Mouse (Mus musculus) heart, adult 2 months (tissue): ENCODE results near the gene Ncaph2. TPM values are rescaled to one million over a fixed set of nuclear protein-coding genes. Genes with fewer than 3 reads are reported as not detected.
A peak's percentile ranks its signal among the peaks of the same experiment; 100 is the strongest.

Experiments used
- DNase-seq, 2 experiments: peaks; one replicate each; pipeline ENCODE4 v3.0.0; 2021
- H3K27ac ChIP-seq: fragments of 200-600 bp; 2 replicates; pipeline ENCODE4 v1.8.1; 2022
- H3K27me3 ChIP-seq: fragments of 200-500 bp; 2 replicates; pipeline ENCODE4 v1.6.1; 2012; ENCODE audit warnings: mild to moderate bottlenecking, low read length, inconsistent platforms, mixed read lengths; ENCODE audit not compliant: control insufficient read depth, insufficient read depth
- H3K36me3 ChIP-seq: fragments of 200-500 bp; 2 replicates; pipeline ENCODE4 v1.6.1; 2012; ENCODE audit warnings: low read length, inconsistent platforms; ENCODE audit not compliant: control insufficient read depth, insufficient read depth
- H3K4me1 ChIP-seq: fragments of 200-500 bp; 2 replicates; pipeline ENCODE4 v1.6.1; 2011; ENCODE audit warnings: low read length; ENCODE audit not compliant: control insufficient read depth, insufficient read depth
- H3K4me3 ChIP-seq: fragments of 200-600 bp; 2 replicates; pipeline ENCODE4 v1.8.1; 2022
- H3K79me2 ChIP-seq: fragments of 200-500 bp; replicated peaks from 2 replicates; pipeline ENCODE4 v1.6.1; 2012; ENCODE audit warnings: mild to moderate bottlenecking, inconsistent platforms, low read length, moderate library complexity, mixed read lengths; ENCODE audit not compliant: control insufficient read depth, insufficient read depth
- H3K9ac ChIP-seq: fragments of 200-500 bp; 2 replicates; pipeline ENCODE4 v1.6.1; 2012; ENCODE audit warnings: low read depth, mild to moderate bottlenecking, control low read depth, inconsistent platforms, low read length, mixed read lengths
- CTCF ChIP-seq: fragments of 200-600 bp; IDR thresholded peaks from 2 replicates; pipeline ENCODE4 v1.8.1; 2022; ENCODE audit warnings: antibody characterized with exemption, mild to moderate bottlenecking, moderate library complexity
- EP300 ChIP-seq: fragments of 200-500 bp; IDR thresholded peaks from 2 replicates; pipeline ENCODE4 v1.6.1; 2011; ENCODE audit warnings: low read depth, low read length, control low read depth; ENCODE audit not compliant: insufficient read depth
- POLR2A ChIP-seq: fragments of 200-500 bp; IDR thresholded peaks from 2 replicates; pipeline ENCODE4 v1.6.1; 2011; ENCODE audit warnings: mild to moderate bottlenecking, low read depth, low read length, control low read depth; ENCODE audit not compliant: insufficient read depth
- WGBS: fragments of 180-500 bp; shearing (Covaris S2); methylation state at CpG from one replicate; pipeline ENCODE4 v1.1.7; 2018; 5-methylcytosine and 5-hydroxymethylcytosine counted together
- intact Hi-C: fragments of 180-260 bp; cut with DNase I; formaldehyde crosslinking; loops from one replicate; pipeline ENCODE4 v1.15.1; 2025
- long read RNA-seq: library from polyadenylated mRNA; stranded (forward); transcript quantifications from one replicate; pipeline ENCODE4 v2.0.0, GENCODE M21; 2021
- polyA plus RNA-seq: library from polyadenylated mRNA; depleted of rRNA; stranded (reverse); fragments of >200 nt; gene quantifications from 2 replicates; pipeline ENCODE4 v1.2.3, GENCODE M21; 2012; rRNA removed
- total RNA-seq, 2 experiments: library from RNA; stranded (reverse); gene quantifications; 2 replicates each; pipeline ENCODE4 v1.2.3; 2021

The Ncaph2 gene
- total RNA-seq, result 10 to 100 TPM; 49.3 to 55.7 TPM
- 69.9 and 70.0 TPM in 2 replicates for polyA plus RNA-seq
- long read RNA-seq, transcript Ncaph2-202 (20 exons, 3,299 nt), result major isoform, 35 of 69 reads
- long read RNA-seq, transcript Ncaph2-201 (20 exons, 3,223 nt), result minor isoform, 6 of 69 reads
- long read RNA-seq, transcript Ncaph2-203 (20 exons, 3,302 nt), result minor isoform, 5 of 69 reads
- long read RNA-seq, transcript Ncaph2-209 (20 exons, 3,255 nt), result minor isoform, 7 of 69 reads
- long read RNA-seq, partial matches to known transcripts, result 9 of 69 reads
- long read RNA-seq, other reads (novel, unspliced or antisense), result 7 of 69 reads

- H3K27ac ChIP-seq, result peak within 1 kb of the TSS; percentile 90
- TF ChIP-seq POLR2A (peak; percentile 57), EP300 (0 out of 2 replicates have a peak, but pooled peaks have one; percentile 33), CTCF (no peak)
- intact Hi-C loops, result loop anchor here (2.0 kb wide), 2 partner anchors 17 to 41 kb away; partner anchors contain the start of genes Sbf1 and Sco2
- peak within 1 kb of the TSS; percentile 95 for H3K9ac ChIP-seq
- H3K27me3 ChIP-seq, result no peaks in the 10 kb centered on the region
- under 1% methylated on average over 64 of the region's 64 CpGs for WGBS
- H3K4me3 ChIP-seq, result peak within 1 kb of the TSS; percentile 97
- peaks cover 3% of the 10 kb centered on the region for H3K79me2 ChIP-seq
- DNase-seq, result peak; percentile 95 to 98
- H3K4me1 ChIP-seq, result peaks cover 7% of the 10 kb centered on the region
- H3K36me3 ChIP-seq, result no peaks in the 10 kb centered on the region; the same call in 1 of the 2 replicates
Measured at GRCm38 (mm10) chr15:89355241-89356187, at the start of gene Ncaph2, which contains the start of gene Lmf2. Gene Ncaph2 (plus strand): TSS chr15:89355719. Gene Lmf2 (minus strand): TSS chr15:89355659.

GRCm38 (mm10) chr15:89305966-89306365, 49.6 kb upstream of the Ncaph2 start:
- no peaks in the 10 kb centered on the region for H3K36me3 ChIP-seq
- intact Hi-C loops, result no loop called here
- H3K4me1 ChIP-seq, result peaks cover 13% of the 10 kb centered on the region
- peaks cover 3% of the 10 kb centered on the region for H3K79me2 ChIP-seq
- DNase-seq, result no peak
- H3K27ac ChIP-seq, result no peak overlapping the region
- 62% methylated on average over 1 of the region's 1 CpGs for WGBS
- no peaks in the 10 kb centered on the region for H3K27me3 ChIP-seq
- no peak overlapping the region for H3K9ac ChIP-seq
- no peak for TF ChIP-seq CTCF
- TF ChIP-seq EP300, result no peak
- TF ChIP-seq POLR2A, result no peak
- H3K4me3 ChIP-seq, result no peak overlapping the region

GRCm38 (mm10) chr15:89307461-89307860, 48.1 kb upstream of the Ncaph2 start:
- H3K4me1 ChIP-seq, result peaks cover 17% of the 10 kb centered on the region
- peaks cover 7% of the 10 kb centered on the region for H3K79me2 ChIP-seq
- no peaks in the 10 kb centered on the region for H3K36me3 ChIP-seq
- WGBS, result 72% methylated on average over 13 of the region's 13 CpGs
- H3K27ac ChIP-seq, result no peak overlapping the region
- no peak for DNase-seq
- no peak overlapping the region for H3K4me3 ChIP-seq
- H3K9ac ChIP-seq, result no peak overlapping the region
- intact Hi-C loops, result no loop called here
- no peaks in the 10 kb centered on the region for H3K27me3 ChIP-seq
- TF ChIP-seq POLR2A (no peak), CTCF (no peak)

- intact Hi-C loops, result no loop called here
- peaks cover 22% of the 10 kb centered on the region for H3K4me1 ChIP-seq
- WGBS, result 65% methylated on average over 7 of the region's 7 CpGs
Measured at GRCm38 (mm10) chr15:89308406-89309139, 46.9 kb upstream of the Ncaph2 start.

GRCm38 (mm10) chr15:89309962-89310498, 45.5 kb upstream of the Ncaph2 start:
- Histone ChIP-seq H3K4me3 (no peak overlapping the region), H3K79me2 (peaks cover 22% of the 10 kb centered on the region), H3K27me3 (no peaks in the 10 kb centered on the region), H3K4me1 (peaks cover 27% of the 10 kb centered on the region), H3K36me3 (no peaks in the 10 kb centered on the region), H3K9ac (no peak overlapping the region), H3K27ac (no peak overlapping the region)
- DNase-seq, result peak in 1 of 2 experiments; percentile 45
- TF ChIP-seq CTCF (no peak), POLR2A (no peak), EP300 (no peak)
- intact Hi-C loops, result no loop called here
- 18% methylated on average over 6 of the region's 6 CpGs for WGBS

More at GRCm38 (mm10) chr15:89308406-89309139, 46.9 kb upstream of the Ncaph2 start:
- Histone ChIP-seq H3K27ac (no peak overlapping the region), H3K27me3 (no peaks in the 10 kb centered on the region), H3K79me2 (peaks cover 11% of the 10 kb centered on the region), H3K4me3 (no peak overlapping the region), H3K36me3 (no peaks in the 10 kb centered on the region), H3K9ac (no peak overlapping the region)
- no peak for DNase-seq
- TF ChIP-seq POLR2A (no peak), EP300 (no peak), CTCF (no peak)
